Mouse (Mus musculus) G1E-ER4 (cell line): ENCODE measurements around the gene Galnt7. TPM values are rescaled to one million over a fixed set of nuclear protein-coding genes. Genes with fewer than 3 reads are reported as not detected.

Experiments
- GATA1 ChIP-seq: IDR thresholded peaks from one replicate; pipeline ENCODE4 v1.8.0; 2012; ENCODE audit warnings: low read length, inconsistent platforms
- polyA plus RNA-seq: library from polyadenylated mRNA; stranded (reverse); fragments of >175 nt; gene quantifications from 2 replicates; pipeline ENCODE4 v1.2.3, GENCODE M21; 2012

Gene Galnt7
- polyA plus RNA-seq, 1 experiment, result 1.6 TPM

DNA sequence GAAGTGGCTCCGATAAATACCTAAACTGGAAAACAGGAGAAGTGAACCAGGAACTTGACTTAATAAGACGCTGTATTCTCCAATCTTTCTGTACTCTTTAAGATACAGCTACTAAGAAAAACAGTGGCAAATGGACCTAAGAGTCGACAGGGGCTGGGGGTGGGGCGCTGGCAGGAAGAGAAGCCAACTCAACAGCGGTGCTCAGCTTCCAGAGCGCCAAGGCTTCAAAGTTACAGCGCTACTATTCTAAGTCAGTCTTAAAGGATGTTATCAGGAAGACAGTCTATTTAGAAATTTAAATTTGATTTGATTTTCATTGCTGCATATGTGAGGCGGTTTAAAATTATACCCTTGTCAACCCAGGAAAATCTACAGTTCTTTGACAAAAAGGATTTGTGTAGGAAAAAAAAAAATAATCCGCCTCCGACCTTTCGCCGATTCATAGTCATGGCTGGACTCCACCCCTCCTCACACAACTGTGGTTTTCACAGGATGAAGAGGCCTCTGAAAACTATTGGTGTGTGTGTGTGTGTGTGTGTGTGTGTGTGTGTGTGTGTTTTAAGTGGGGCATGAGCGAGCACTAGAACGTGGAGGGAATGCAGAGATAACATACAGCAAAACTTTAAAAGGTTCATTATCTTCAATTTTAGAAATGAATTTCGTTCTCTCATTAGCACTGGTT is 15.1 kb downstream of the Galnt7 start:
- TF ChIP-seq GATA1, result no peak

GRCm38 (mm10) chr8:57636698-57637097 is 16.1 kb downstream of the Galnt7 start:
- no peak for TF ChIP-seq GATA1

DNA sequence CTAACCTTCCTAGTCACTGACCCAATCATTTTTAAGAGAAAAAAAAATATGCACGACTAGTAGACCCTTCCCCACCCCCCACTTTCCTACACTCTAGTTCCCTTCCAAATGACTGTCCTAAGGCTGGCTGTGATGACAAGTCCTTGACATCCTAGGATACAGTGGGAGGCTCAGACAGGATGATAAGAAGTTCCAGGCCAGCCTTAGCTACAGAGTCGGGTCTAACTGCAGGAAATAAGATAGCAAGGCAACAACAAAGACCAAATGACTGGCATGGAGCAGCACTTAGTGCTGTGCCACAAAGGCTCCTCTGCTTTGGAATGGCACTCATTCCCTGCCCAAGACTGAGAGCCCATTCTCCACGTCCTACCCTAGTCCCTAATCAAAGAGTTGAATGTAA is 16.6 kb downstream of the Galnt7 start:
- no peak for TF ChIP-seq GATA1

- TF ChIP-seq GATA1, result no peak
These were observed 21.1 kb downstream of the Galnt7 start for GRCm38 (mm10) chr8:57631780-57632179.

DNA sequence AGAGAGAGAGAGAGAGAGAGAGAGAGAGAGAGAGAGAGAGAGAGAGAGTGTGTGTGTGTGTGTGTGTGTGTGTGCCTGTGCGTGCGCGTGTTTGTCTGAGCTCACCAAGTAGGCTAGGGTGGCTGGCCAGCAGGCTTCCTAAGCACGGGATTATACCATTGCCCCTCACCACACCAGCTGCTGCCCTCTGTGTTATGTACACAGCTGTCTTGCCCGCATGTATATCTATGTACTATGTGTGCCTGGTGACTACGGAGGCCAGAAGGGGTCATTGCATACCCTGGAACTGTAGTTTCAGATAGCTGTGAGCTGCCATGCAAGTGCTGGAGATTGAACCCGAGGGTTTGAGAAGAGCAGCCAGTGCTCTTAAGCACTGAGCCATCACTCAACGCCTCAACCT is 22.7 kb downstream of the Galnt7 start:
- TF ChIP-seq GATA1, result no peak

- no peak for TF ChIP-seq GATA1
These were observed 23.8 kb downstream of the Galnt7 start for GRCm38 (mm10) chr8:57628787-57629664.

DNA sequence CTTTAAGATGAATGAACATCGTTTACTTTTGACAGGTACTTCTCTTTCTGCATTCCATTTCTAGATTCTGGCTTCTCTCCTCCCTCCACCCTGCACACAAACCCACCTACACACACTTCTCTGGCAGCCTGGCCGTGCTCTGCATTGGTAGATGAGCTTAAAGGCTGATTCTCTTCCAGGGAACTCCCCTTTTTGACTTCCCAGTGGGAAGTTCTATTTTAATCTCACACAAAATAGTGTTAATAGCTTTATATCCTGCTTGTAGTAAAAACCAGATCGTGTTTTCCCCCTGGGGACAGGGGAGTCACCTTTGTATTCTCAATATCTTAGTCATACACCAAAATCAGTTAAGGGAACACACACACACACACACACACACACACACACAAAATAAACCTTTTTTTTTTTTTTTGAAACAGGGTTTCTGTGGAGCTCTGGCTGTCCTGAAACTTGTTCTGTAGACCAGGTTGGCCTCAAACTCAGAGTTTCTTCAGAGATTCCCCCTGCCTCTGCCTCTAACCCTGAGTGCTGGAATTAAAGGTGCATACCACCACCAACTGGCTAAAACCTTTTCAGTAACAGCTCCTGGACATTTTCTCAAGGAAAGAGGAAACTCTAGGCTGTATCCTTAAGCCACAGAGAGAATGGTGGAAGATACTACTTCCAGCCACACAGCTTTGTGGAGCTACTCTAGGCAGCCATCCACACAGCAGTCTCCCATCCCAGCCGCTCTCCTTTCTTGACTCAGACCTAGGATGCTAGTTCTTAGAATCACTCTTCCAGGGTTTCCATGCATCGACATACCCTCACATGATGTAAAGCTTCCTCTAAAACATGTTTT is 24.7 kb downstream of the Galnt7 start:
- no peak for TF ChIP-seq GATA1

DNA sequence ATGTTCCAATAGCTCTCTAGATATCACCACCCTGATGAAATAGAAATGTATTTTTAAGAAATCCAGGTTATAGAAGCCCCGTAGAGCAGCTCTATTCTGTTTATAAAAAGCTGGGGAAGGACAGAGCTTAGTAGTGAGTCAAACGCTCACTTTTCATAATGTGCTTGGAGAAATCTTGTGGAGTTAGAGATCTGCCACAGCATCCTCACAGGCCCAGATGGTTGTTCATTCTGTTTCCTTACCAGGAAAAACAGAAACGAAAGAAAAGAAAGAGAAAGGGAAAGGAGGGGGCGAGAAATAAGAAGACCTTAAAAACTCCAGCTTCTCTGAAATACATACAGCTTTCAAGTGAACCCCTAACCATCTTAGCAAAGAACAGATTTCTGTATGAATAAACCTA is 28.9 kb downstream of the Galnt7 start:
- no peak for TF ChIP-seq GATA1

DNA sequence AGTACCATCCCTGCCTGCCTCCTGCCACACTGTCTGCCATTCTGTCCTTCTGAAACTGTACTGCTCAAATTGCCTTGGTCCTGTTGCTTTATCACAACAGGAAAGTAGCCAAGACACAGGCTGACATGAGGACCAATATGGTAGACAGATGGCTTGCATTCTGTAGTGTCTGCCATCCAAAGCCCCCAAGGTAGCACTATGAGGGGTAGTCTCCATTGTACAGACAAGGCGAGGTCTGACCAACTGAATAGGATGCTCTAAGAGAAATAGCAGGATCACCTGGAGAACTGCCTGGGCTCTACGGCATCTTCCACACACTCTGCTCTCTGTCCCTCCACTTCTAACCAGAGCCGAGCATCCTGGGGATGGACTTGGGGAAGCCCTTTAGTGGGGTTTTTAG is 29.8 kb downstream of the Galnt7 start:
- TF ChIP-seq GATA1, result no peak

- TF ChIP-seq GATA1, result no peak
These were observed 35.9 kb downstream of the Galnt7 start for GRCm38 (mm10) chr8:57616965-57617364.

DNA sequence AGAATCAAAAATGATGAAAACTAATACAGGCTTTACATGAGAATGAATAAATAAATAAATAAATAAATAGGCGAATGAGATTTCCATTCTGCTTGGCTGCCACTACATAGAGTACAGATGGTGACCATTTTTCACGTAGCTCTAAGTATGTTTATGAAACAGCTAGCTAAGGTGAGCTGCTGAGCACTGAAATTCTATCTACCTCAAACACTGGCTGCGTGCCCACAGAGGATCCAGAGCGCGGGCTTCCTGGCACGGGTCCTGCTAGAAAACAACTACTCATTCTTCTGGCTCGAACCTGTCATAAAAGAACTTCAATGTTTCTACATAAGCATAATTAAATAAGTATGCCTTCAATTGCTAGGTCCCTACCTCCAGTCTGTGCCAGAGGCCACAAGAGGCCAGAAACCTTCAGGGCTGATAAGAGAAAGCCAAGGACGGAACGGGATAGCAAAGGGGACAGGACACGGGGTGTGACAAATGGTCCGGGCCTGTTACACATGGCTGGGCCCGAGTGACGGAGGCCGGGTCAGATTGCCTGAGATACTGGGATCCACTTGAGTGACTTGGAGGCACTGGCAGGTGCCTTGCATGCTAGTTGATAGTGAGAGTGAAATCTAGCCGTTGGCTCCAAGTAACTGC is 37.7 kb downstream of the Galnt7 start:
- no peak for TF ChIP-seq GATA1

DNA sequence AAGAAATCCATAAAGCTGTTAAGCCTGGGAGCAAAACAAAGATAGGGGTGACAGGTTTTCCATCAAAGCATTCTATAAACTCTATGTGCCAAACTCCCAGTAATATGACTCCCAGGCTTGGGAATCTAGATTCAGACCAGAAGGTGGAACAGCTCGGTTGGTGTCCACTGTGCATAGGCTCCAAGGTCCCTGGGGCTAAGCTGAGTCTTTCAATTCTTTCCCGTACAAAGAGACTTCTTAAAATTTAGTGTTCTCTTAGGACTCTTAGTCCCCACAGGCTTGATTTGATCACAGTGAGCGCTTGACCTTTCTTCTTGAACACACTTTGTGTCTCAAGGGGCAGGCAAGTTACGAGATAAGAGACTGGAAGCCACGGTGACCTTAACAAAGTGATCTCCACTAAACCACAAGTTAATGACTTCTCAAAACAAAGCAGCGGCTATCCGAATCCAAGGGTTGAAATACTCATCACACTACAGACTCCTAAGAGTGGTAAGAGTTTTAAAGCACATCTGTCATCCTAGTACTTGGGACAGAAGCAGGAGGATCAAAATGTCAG is 41.3 kb downstream of the Galnt7 start:
- TF ChIP-seq GATA1, result no peak

- no peak for TF ChIP-seq GATA1
These were observed 42.0 kb downstream of the Galnt7 start for GRCm38 (mm10) chr8:57610706-57611418.

DNA sequence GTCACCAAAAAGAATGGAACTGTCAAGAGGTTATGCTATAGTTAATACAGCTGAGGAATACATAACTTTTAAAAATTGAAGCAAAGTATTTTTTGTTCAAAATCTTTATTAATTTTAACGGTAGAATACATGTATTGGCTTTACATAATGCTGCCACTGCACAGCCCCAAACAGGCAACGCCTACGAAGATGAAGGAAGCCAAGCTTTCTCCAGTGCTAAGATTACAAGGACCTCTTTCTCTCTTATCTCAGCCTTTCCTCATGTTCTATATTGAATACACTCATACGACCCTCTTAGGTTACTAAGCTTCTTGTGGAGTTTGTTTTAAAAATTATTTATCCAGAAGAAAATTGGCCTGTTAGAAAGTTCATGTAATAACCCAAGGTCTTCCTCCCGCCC is 50.3 kb downstream of the Galnt7 start:
- no peak for TF ChIP-seq GATA1

DNA sequence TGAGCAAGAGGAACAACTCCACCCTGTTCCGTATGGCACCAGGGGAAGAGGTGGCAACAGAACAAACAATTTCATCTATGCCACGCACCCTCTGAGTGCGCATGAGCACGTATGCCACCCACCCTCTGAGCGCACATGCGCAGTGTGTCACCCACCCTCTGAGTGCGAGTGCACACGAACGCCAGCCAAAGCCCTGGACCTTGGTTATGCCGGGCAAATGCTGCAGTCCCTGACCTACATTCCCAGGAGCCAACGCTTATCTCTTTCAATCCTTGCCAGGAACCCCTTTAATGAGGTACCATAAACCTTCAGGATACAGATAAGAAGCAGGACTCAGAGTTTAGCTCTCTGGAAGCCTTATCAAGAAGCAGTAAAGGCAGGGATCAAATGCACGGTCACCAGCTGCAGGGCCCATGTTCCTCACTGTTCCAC is 50.8 kb downstream of the Galnt7 start:
- TF ChIP-seq GATA1, result peak; percentile 71
